Mouse (Mus musculus) heart, postnatal 0 days (tissue): Measurements from ENCODE around the gene Gse1. TPM values are rescaled to one million over a fixed set of nuclear protein-coding genes. Genes with fewer than 3 reads are reported as not detected.

Experiments used
- ATAC-seq: fragments of 200-750 bp; cut with Nextera tagmentation; 2 replicates; pipeline ENCODE4 v1.8.0; 2017; ENCODE audit warnings: low read depth, moderate number of reproducible peaks, moderate library complexity; ENCODE audit not compliant: insufficient read depth
- DNase-seq: peaks from one replicate; pipeline ENCODE4 v3.0.0-alpha.2; 2016; ENCODE audit warnings: low spot score
- H3K27ac ChIP-seq: fragments of 300-500 bp; sonication (generic); 2 replicates; pipeline ENCODE4 v1.5.1; 2014; ENCODE audit warnings: low read depth, mild to moderate bottlenecking
- H3K27me3 ChIP-seq: fragments of 300-500 bp; sonication (generic); 2 replicates; pipeline ENCODE4 v1.6.1; 2014; ENCODE audit warnings: low read length, mixed read lengths; ENCODE audit not compliant: control insufficient read depth, insufficient read depth
- H3K36me3 ChIP-seq: fragments of 300-500 bp; sonication (generic); replicated peaks from 2 replicates; pipeline ENCODE4 v1.6.1; 2014; ENCODE audit warnings: low read length, mixed read lengths; ENCODE audit not compliant: control insufficient read depth, insufficient read depth
- H3K4me1 ChIP-seq: fragments of 300-500 bp; sonication (generic); 2 replicates; pipeline ENCODE4 v1.6.1; 2014; ENCODE audit warnings: antibody characterized with exemption; ENCODE audit not compliant: control insufficient read depth, insufficient read depth
- H3K4me2 ChIP-seq: fragments of 300-500 bp; sonication (generic); 2 replicates; pipeline ENCODE4 v1.6.1; 2014; ENCODE audit warnings: low read depth, mild to moderate bottlenecking, low read length, moderate library complexity
- H3K4me3 ChIP-seq: fragments of 300-500 bp; sonication (generic); 2 replicates; pipeline ENCODE4 v1.5.1; 2014; ENCODE audit warnings: low read depth, low read length
- H3K9ac ChIP-seq: fragments of 300-500 bp; sonication (generic); replicated peaks from 2 replicates; pipeline ENCODE4 v1.6.1; 2014; ENCODE audit warnings: low read depth, low read length, mixed read lengths
- H3K9me3 ChIP-seq: fragments of 300-500 bp; sonication (generic); replicated peaks from 2 replicates; pipeline ENCODE4 v1.6.1; 2016; ENCODE audit warnings: low read length; ENCODE audit not compliant: control insufficient read depth
- CTCF ChIP-seq: IDR thresholded peaks from 2 replicates; pipeline ENCODE4 v1.5.1; 2016; ENCODE audit warnings: antibody characterized with exemption, control low read depth, low read depth
- EP300 ChIP-seq: IDR thresholded peaks from 2 replicates; pipeline ENCODE4 v1.6.1; 2016; ENCODE audit warnings: antibody characterized with exemption, low read depth
- WGBS: fragments of 180-500 bp; shearing (Covaris S2); extraction: QIAGEN DNeasy Blood & Tissue Kit; methylation state at CpG from one replicate; pipeline ENCODE4 v1.1.7; 2014; 5-methylcytosine and 5-hydroxymethylcytosine counted together
- polyA plus RNA-seq: library from polyadenylated mRNA; unstranded; fragments of >200 nt; fragmentation: Nextera tagmentation; extraction: Ambion mirVana; gene quantifications from 2 replicates; pipeline ENCODE4 v1.2.1, GENCODE M21; 2015
- total RNA-seq: library from RNA; depleted of rRNA; stranded (reverse); fragments of >200 nt; gene quantifications from 2 replicates; pipeline ENCODE4 v1.2.3, GENCODE M21; 2014; ENCODE audit warnings: low replicate concordance

The Gse1 gene
- total and polyA plus RNA-seq, 2 experiments from 2014 or later, result 5.4 to 18.7 TPM

- Histone ChIP-seq H3K27ac (peak overlapping the region; percentile 83; the same call in 1 of the 2 replicates), H3K9me3 (no peaks in the 10 kb centered on the region)
These were observed 324.3 kb downstream of the Gse1 start for GRCm38 (mm10) chr8:120552509-120552908.

GRCm38 (mm10) chr8:120553441-120554123 is 325.3 kb downstream of the Gse1 start:
- ATAC-seq, result no peak
- H3K4me3 ChIP-seq, result no peak overlapping the region
- TF ChIP-seq EP300 (no peak), CTCF (no peak; the same call in 1 of the 2 replicates)
- H3K36me3 ChIP-seq, result peaks cover 5% of the 10 kb centered on the region; the same call in 1 of the 2 replicates
- no peaks in the 10 kb centered on the region for H3K9me3 ChIP-seq
- H3K4me2 ChIP-seq, result no peak overlapping the region
- 84% methylated on average over 24 of the region's 24 CpGs for whole genome bisulfite sequencing
- no peak overlapping the region for H3K27ac ChIP-seq
- no peaks in the 10 kb centered on the region for H3K27me3 ChIP-seq
- no peak overlapping the region for H3K9ac ChIP-seq
- peaks cover 87% of the 10 kb centered on the region for H3K4me1 ChIP-seq
- no peak for DNase-seq

More at GRCm38 (mm10) chr8:120552509-120552908, 324.3 kb downstream of the Gse1 start:
- no peak overlapping the region for H3K9ac ChIP-seq
- DNase-seq (no peak), ATAC-seq (no peak)
- no peaks in the 10 kb centered on the region for H3K27me3 ChIP-seq
- TF ChIP-seq CTCF (no peak), EP300 (no peak)
- no peak overlapping the region for H3K4me2 ChIP-seq
- H3K4me3 ChIP-seq, result no peak overlapping the region
- 77% methylated on average over 11 of the region's 11 CpGs for WGBS
- peaks cover 90% of the 10 kb centered on the region for H3K4me1 ChIP-seq
- H3K36me3 ChIP-seq, result no peaks in the 10 kb centered on the region; the same call in 1 of the 2 replicates

GRCm38 (mm10) chr8:120554466-120555039 is 326.3 kb downstream of the Gse1 start:
- H3K4me3 ChIP-seq, result no peak overlapping the region
- WGBS, result 87% methylated on average over 18 of the region's 18 CpGs
- H3K4me1 ChIP-seq, result peaks cover 77% of the 10 kb centered on the region
- H3K9ac ChIP-seq, result no peak overlapping the region
- DNase-seq (no peak), ATAC-seq (no peak)
- no peak overlapping the region for H3K4me2 ChIP-seq
- H3K27ac ChIP-seq, result peak overlapping the region; percentile 94; the same call in 1 of the 2 replicates
- peaks cover 6% of the 10 kb centered on the region; the same call in 1 of the 2 replicates for H3K36me3 ChIP-seq
- H3K27me3 ChIP-seq, result no peaks in the 10 kb centered on the region
- TF ChIP-seq CTCF (no peak), EP300 (no peak)
- no peaks in the 10 kb centered on the region for H3K9me3 ChIP-seq

GRCm38 (mm10) chr8:120556198-120556892 is 328.1 kb downstream of the Gse1 start:
- Histone ChIP-seq H3K4me2 (peak overlapping the region; percentile 39), H3K4me1 (peaks cover 62% of the 10 kb centered on the region)

GRCm38 (mm10) chr8:120557170-120557965 is 329.1 kb downstream of the Gse1 start:
- WGBS, result 56% methylated on average over 15 of the region's 15 CpGs
- H3K27ac ChIP-seq, result peak overlapping the region; percentile 94
- no peak overlapping the region for H3K4me2 ChIP-seq
- H3K4me1 ChIP-seq, result peaks cover 61% of the 10 kb centered on the region
- no peaks in the 10 kb centered on the region for H3K27me3 ChIP-seq
- H3K36me3 ChIP-seq, result peaks cover 6% of the 10 kb centered on the region; the same call in 1 of the 2 replicates
- H3K9ac ChIP-seq, result no peak overlapping the region
- H3K9me3 ChIP-seq, result no peaks in the 10 kb centered on the region
- TF ChIP-seq EP300 (no peak), CTCF (no peak)
- DNase-seq, result no peak
- H3K4me3 ChIP-seq, result no peak overlapping the region
- ATAC-seq, result no peak

More at GRCm38 (mm10) chr8:120556198-120556892, 328.1 kb downstream of the Gse1 start:
- 31% methylated on average over 20 of the region's 20 CpGs for WGBS
- Histone ChIP-seq H3K27ac (peak overlapping the region; percentile 94), H3K36me3 (peaks cover 6% of the 10 kb centered on the region; the same call in 1 of the 2 replicates), H3K4me3 (peak overlapping the region; percentile 14), H3K9ac (peak overlapping the region; percentile 49), H3K9me3 (no peaks in the 10 kb centered on the region), H3K27me3 (no peaks in the 10 kb centered on the region)
- ATAC-seq (peak; percentile 35), DNase-seq (peak; percentile 79)
- TF ChIP-seq CTCF (no peak), EP300 (no peak)
